Mouse (Mus musculus) spleen, adult 2 months (tissue): ENCODE measurements at regions not wholly inside any gene's neighbourhood (a gene's known extent, or its start where the extent isn't known, plus 50 kb on each side); places are given as distances from the start of the nearest gene placed in this dataset.

ENCODE experiments used
- CTCF ChIP-seq: fragments of 200-500 bp; IDR thresholded peaks from 2 replicates; pipeline ENCODE4 v1.5.1; 2011; ENCODE audit warnings: mild to moderate bottlenecking, inconsistent platforms; ENCODE audit not compliant: insufficient read depth, insufficient read length, insufficient replicate concordance; ENCODE audit errors: extremely low read depth
- POLR2A ChIP-seq: fragments of 200-500 bp; IDR thresholded peaks from 2 replicates; pipeline ENCODE4 v1.6.1; 2011; ENCODE audit warnings: low read depth, low read length, inconsistent platforms

DNA sequence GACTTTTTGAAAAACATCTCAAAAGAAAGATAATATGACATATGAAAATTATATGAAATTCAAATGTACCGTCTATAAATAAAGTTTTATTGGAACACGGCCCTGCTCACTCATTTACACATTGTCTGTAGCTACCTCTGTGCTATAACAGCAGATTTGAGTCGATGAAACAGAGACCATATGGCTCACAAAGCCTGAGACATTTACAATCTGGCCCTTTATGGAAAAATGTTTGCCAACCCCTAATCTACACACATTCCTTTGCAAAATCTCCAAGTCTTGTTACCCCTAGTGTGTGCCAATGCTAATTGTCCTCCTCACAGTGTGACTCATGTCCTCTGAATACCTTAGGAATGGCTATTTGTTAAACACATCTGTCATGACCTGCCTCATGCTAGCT is 261.2 kb downstream of the Sv2b start:
- TF ChIP-seq CTCF (no peak), POLR2A (no peak)
